Mouse (Mus musculus) lung, embryonic 14.5 days (tissue): Measurements from ENCODE around the gene Foxi1. TPM values are rescaled to one million over a fixed set of nuclear protein-coding genes. Genes with fewer than 3 reads are reported as not detected.
"Not testable (repeated sequence)": the region's sequence is repeated elsewhere in the genome, so short reads cannot be mapped to it uniquely, and the experiment has no call there.

ENCODE experiments used
- ATAC-seq: fragments of 200-750 bp; cut with Nextera tagmentation; 2 replicates; pipeline ENCODE4 v1.8.0; 2017; ENCODE audit warnings: mild to moderate bottlenecking, moderate TSS enrichment, moderate library complexity; ENCODE audit not compliant: insufficient read depth
- DNase-seq: peaks from one replicate; pipeline ENCODE4 v3.0.0-alpha.2; 2015
- H3K27ac ChIP-seq: fragments of 300-500 bp; sonication (generic); 2 replicates; pipeline ENCODE4 v1.5.1; 2014; ENCODE audit warnings: low read depth, mild to moderate bottlenecking, moderate library complexity
- H3K27me3 ChIP-seq: fragments of 300-500 bp; sonication (generic); 2 replicates; pipeline ENCODE4 v1.6.1; 2014; ENCODE audit warnings: low read length, control low read depth; ENCODE audit not compliant: insufficient read depth
- H3K36me3 ChIP-seq: fragments of 300-500 bp; sonication (generic); 2 replicates; pipeline ENCODE4 v1.6.1; 2014; ENCODE audit warnings: control low read depth; ENCODE audit not compliant: insufficient read depth
- H3K4me1 ChIP-seq: fragments of 300-500 bp; sonication (generic); 2 replicates; pipeline ENCODE4 v1.6.1; 2014; ENCODE audit warnings: antibody characterized with exemption, control low read depth; ENCODE audit not compliant: insufficient read depth
- H3K4me2 ChIP-seq: fragments of 300-500 bp; sonication (generic); 2 replicates; pipeline ENCODE4 v1.6.1; 2014; ENCODE audit warnings: mild to moderate bottlenecking
- H3K4me3 ChIP-seq: fragments of 300-500 bp; sonication (generic); 2 replicates; pipeline ENCODE4 v1.5.1; 2014; ENCODE audit warnings: low read depth, low read length
- H3K9ac ChIP-seq: fragments of 300-500 bp; sonication (generic); 2 replicates; pipeline ENCODE4 v1.6.1; 2014
- H3K9me3 ChIP-seq: fragments of 300-500 bp; sonication (generic); 2 replicates; pipeline ENCODE4 v1.6.1; 2016; ENCODE audit warnings: low read depth, low read length, control low read depth
- CTCF ChIP-seq: IDR thresholded peaks from 2 replicates; pipeline ENCODE4 v1.5.1; 2016; ENCODE audit warnings: antibody characterized with exemption, low read depth
- WGBS: fragments of 180-500 bp; shearing (Covaris S2); extraction: QIAGEN DNeasy Blood & Tissue Kit; methylation state at CpG from one replicate; pipeline ENCODE4 v1.1.7; 2014; 5-methylcytosine and 5-hydroxymethylcytosine counted together
- polyA plus RNA-seq: library from polyadenylated mRNA; unstranded; fragments of >200 nt; fragmentation: Nextera tagmentation; extraction: Ambion mirVana; gene quantifications from 2 replicates; pipeline ENCODE4 v1.2.1, GENCODE M21; 2014

Gene Foxi1
- polyA plus RNA-seq, 1 experiment from 2014 or later, result not detected

- peak; percentile 58 for TF ChIP-seq CTCF
- no peaks in the 10 kb centered on the region for H3K36me3 ChIP-seq
- no peak overlapping the region for H3K4me3 ChIP-seq
- ATAC-seq (no peak), DNase-seq (peak; percentile 37)
- H3K27me3 ChIP-seq, result no peaks in the 10 kb centered on the region
- no peaks in the 10 kb centered on the region for H3K4me1 ChIP-seq
- H3K27ac ChIP-seq, result no peak overlapping the region
- H3K9ac ChIP-seq, result no peak overlapping the region
- WGBS, result 46% methylated on average over 1 of the region's 1 CpGs
- no peak overlapping the region for H3K4me2 ChIP-seq
- H3K9me3 ChIP-seq, result no peaks in the 10 kb centered on the region
Measured at GRCm38 (mm10) chr11:34227180-34227579, 19.3 kb upstream of the Foxi1 start.

- H3K9me3 ChIP-seq, H3K4me1 ChIP-seq, H3K27me3 ChIP-seq, H3K36me3 ChIP-seq, H3K4me3 ChIP-seq, DNase-seq, H3K4me2 ChIP-seq, ATAC-seq, H3K9ac ChIP-seq, H3K27ac ChIP-seq: not testable (repeated sequence)
- WGBS, result 88% methylated on average over 4 of the region's 4 CpGs
Measured at GRCm38 (mm10) chr11:34220596-34220995, 12.7 kb upstream of the Foxi1 start.

GRCm38 (mm10) chr11:34212853-34213252 is 5.0 kb upstream of the Foxi1 start:
- WGBS, result 18% methylated on average over 5 of the region's 5 CpGs
- TF ChIP-seq CTCF, result peak; percentile 68
- 0 out of 2 replicates have a peak, but pooled peaks have one; percentile 60 for ATAC-seq
- Histone ChIP-seq H3K27ac (no peak overlapping the region), H3K27me3 (no peaks in the 10 kb centered on the region), H3K4me3 (no peak overlapping the region), H3K9ac (no peak overlapping the region), H3K4me1 (no peaks in the 10 kb centered on the region), H3K36me3 (no peaks in the 10 kb centered on the region), H3K4me2 (no peak overlapping the region), H3K9me3 (no peaks in the 10 kb centered on the region)
- peak; percentile 92 for DNase-seq

GRCm38 (mm10) chr11:34202769-34203168 is 5.1 kb downstream of the Foxi1 start:
- H3K4me3 ChIP-seq, result no peak overlapping the region
- DNase-seq (no peak), ATAC-seq (no peak)
- no peak for TF ChIP-seq CTCF
- H3K9me3 ChIP-seq, result no peaks in the 10 kb centered on the region
- 62% methylated on average over 1 of the region's 1 CpGs for WGBS
- H3K36me3 ChIP-seq, result no peaks in the 10 kb centered on the region
- no peaks in the 10 kb centered on the region for H3K4me1 ChIP-seq
- no peak overlapping the region for H3K27ac ChIP-seq
- H3K4me2 ChIP-seq, result no peak overlapping the region
- no peaks in the 10 kb centered on the region for H3K27me3 ChIP-seq
- no peak overlapping the region for H3K9ac ChIP-seq

GRCm38 (mm10) chr11:34195142-34195541 is 12.7 kb downstream of the Foxi1 start:
- H3K4me3 ChIP-seq, result no peak overlapping the region
- no peak for ATAC-seq
- 0 out of 2 replicates have a peak overlapping the region, but pooled peaks have one; percentile 63 for H3K27ac ChIP-seq
- no peaks in the 10 kb centered on the region for H3K36me3 ChIP-seq
- H3K9me3 ChIP-seq, result no peaks in the 10 kb centered on the region
- no peak for TF ChIP-seq CTCF
- no peak overlapping the region for H3K9ac ChIP-seq
- no peak overlapping the region for H3K4me2 ChIP-seq
- H3K27me3 ChIP-seq, result no peaks in the 10 kb centered on the region
- DNase-seq, result no peak
- 89% methylated on average over 3 of the region's 3 CpGs for WGBS
- H3K4me1 ChIP-seq, result no peaks in the 10 kb centered on the region; the same call in 1 of the 2 replicates

GRCm38 (mm10) chr11:34194158-34194941 is 13.5 kb downstream of the Foxi1 start:
- 32% methylated on average over 9 of the region's 9 CpGs for WGBS
- ATAC-seq (peak; percentile 63; the same call in 1 of the 2 replicates), DNase-seq (peak; percentile 77)
- H3K4me1 ChIP-seq, result no peaks in the 10 kb centered on the region; the same call in 1 of the 2 replicates
- no peaks in the 10 kb centered on the region for H3K27me3 ChIP-seq
- no peaks in the 10 kb centered on the region for H3K36me3 ChIP-seq
- no peak for TF ChIP-seq CTCF
- H3K9ac ChIP-seq, result no peak overlapping the region
- H3K9me3 ChIP-seq, result no peaks in the 10 kb centered on the region
- no peak overlapping the region for H3K4me3 ChIP-seq
- peak overlapping the region; percentile 83; the same call in 1 of the 2 replicates for H3K27ac ChIP-seq
- no peak overlapping the region for H3K4me2 ChIP-seq

- no peaks in the 10 kb centered on the region for H3K27me3 ChIP-seq
- no peak for TF ChIP-seq CTCF
- 43% methylated on average over 3 of the region's 3 CpGs for WGBS
- no peaks in the 10 kb centered on the region; the same call in 1 of the 2 replicates for H3K4me1 ChIP-seq
- H3K4me2 ChIP-seq, result no peak overlapping the region
- ATAC-seq, result peak; percentile 35; the same call in 1 of the 2 replicates
- H3K9ac ChIP-seq, result no peak overlapping the region
- no peak overlapping the region for H3K4me3 ChIP-seq
- no peaks in the 10 kb centered on the region for H3K9me3 ChIP-seq
- no peak for DNase-seq
- H3K27ac ChIP-seq, result peak overlapping the region; percentile 83; the same call in 1 of the 2 replicates
- H3K36me3 ChIP-seq, result no peaks in the 10 kb centered on the region
Measured at GRCm38 (mm10) chr11:34193658-34194057, 14.2 kb downstream of the Foxi1 start.
